Mouse (Mus musculus): ENCODE data around the gene Rbks.

DNA sequence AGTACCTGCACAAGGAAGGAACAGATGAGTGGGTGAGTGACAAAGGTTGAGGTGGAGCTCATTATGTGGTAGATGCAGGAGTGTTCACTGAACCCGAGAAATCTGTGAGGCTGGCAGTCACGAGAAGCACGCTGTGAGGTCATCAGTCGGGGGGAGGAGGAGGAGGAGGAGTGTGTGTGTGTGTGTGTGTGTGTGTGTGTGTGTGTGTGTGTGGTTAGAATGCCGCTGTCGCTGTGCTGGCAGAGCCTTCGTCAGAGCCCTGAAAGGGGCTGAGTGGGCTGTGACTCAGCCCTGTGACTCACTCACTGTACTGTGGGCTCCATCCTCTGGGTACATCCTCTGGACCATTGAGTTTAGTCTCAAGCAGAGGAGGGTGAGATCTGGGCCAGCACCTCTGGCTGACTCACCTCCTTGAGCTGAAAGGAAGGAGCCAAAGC is 120.9 kb downstream of the Rbks start:
- TF ChIP-seq CTCF (IDR thresholded peaks at IDR 0.05; ENCODE audit: extremely low read depth, insufficient read depth, low read length) (no peak), POLR2A (IDR thresholded peaks at IDR 0.05; ENCODE audit: extremely low read depth, insufficient read depth, low read length) (no peak)
